Mouse (Mus musculus) megakaryocyte progenitor cell, adult 5-6 weeks (primary cell): Measurements from ENCODE around the gene Ftsj1. TPM values are rescaled to one million over a fixed set of nuclear protein-coding genes. Genes with fewer than 3 reads are reported as not detected.
A peak's percentile ranks its signal among the peaks of the same experiment; 100 is the strongest.

Source experiments
- ATAC-seq: replicated peaks from 2 replicates; pipeline ENCODE4 v1.8.0; 2016; ENCODE audit warnings: mild to moderate bottlenecking, moderate TSS enrichment, inconsistent platforms; ENCODE audit not compliant: poor library complexity
- total RNA-seq, 2 experiments: library from RNA; stranded (forward) in 1 of 2; stranded (reverse) in 1 of 2; fragments of 157-497, 149-512 nt in 1 of 2; fragments of 200-1000 nt in 1 of 2; gene quantifications; 2 replicates each; pipeline versions ENCODE4 v1.2.3 to v1.2.4; 2015 to 2017

The Ftsj1 gene
- total RNA-seq (2015) (28.1 and 36.6 TPM in 2 replicates), total RNA-seq (2017) (23.7 and 25.1 TPM in 2 replicates)

GRCm38 (mm10) chrX:8252334-8253285, at the start of gene Ftsj1:
TSS of gene Ftsj1 (minus strand) at chrX:8252406.
- ATAC-seq: peak; percentile 90

GRCm38 (mm10) chrX:8288621-8289020, 36.4 kb upstream of the Ftsj1 start:
- ATAC-seq: no peak

- ATAC-seq: no peak
These were observed 21.9 kb upstream of the Ftsj1 start for GRCm38 (mm10) chrX:8274056-8274455.

GRCm38 (mm10) chrX:8272000-8272399, 19.8 kb upstream of the Ftsj1 start:
- ATAC-seq: peak; percentile 93

- ATAC-seq: peak; percentile 69
These were observed 19.0 kb upstream of the Ftsj1 start, which contains the start of gene Slc38a5 for GRCm38 (mm10) chrX:8271083-8271820. TSS of gene Slc38a5 (plus strand) at chrX:8271133.

GRCm38 (mm10) chrX:8264222-8264621, 12.0 kb upstream of the Ftsj1 start:
- peak; percentile 90 for ATAC-seq

GRCm38 (mm10) chrX:8263156-8263804, 11.1 kb upstream of the Ftsj1 start:
- ATAC-seq: peak; percentile 61; the same call in 1 of the 2 replicates

- no peak for ATAC-seq
These were observed 7.3 kb upstream of the Ftsj1 start for GRCm38 (mm10) chrX:8259478-8259877.

- 0 out of 2 replicates have a peak, but pooled peaks have one; percentile 24 for ATAC-seq
These were observed 3.6 kb upstream of the Ftsj1 start for GRCm38 (mm10) chrX:8255807-8256206.

GRCm38 (mm10) chrX:8253711-8254110, 1.5 kb upstream of the Ftsj1 start:
- no peak for ATAC-seq

- peak; percentile 25 for ATAC-seq
These were observed 345 bp downstream of the Ftsj1 start for GRCm38 (mm10) chrX:8251789-8252333.

GRCm38 (mm10) chrX:8248542-8249120, 3.6 kb downstream of the Ftsj1 start:
- no peak for ATAC-seq

GRCm38 (mm10) chrX:8247680-8248079, 4.5 kb downstream of the Ftsj1 start:
- no peak for ATAC-seq

GRCm38 (mm10) chrX:8238804-8239395, 13.3 kb downstream of the Ftsj1 start:
- no peak for ATAC-seq

- ATAC-seq: no peak
These were observed 15.5 kb downstream of the Ftsj1 start for GRCm38 (mm10) chrX:8236704-8237103.

- ATAC-seq: no peak
These were observed 18.6 kb downstream of the Ftsj1 start for GRCm38 (mm10) chrX:8233602-8234001.

GRCm38 (mm10) chrX:8230272-8230671, 21.9 kb downstream of the Ftsj1 start:
- ATAC-seq: no peak

- 0 out of 2 replicates have a peak, but pooled peaks have one; percentile 23 for ATAC-seq
These were observed 28.7 kb downstream of the Ftsj1 start for GRCm38 (mm10) chrX:8223473-8223872.

- no peak for ATAC-seq
These were observed 29.4 kb downstream of the Ftsj1 start for GRCm38 (mm10) chrX:8222678-8223421.
